Mouse (Mus musculus) kidney, postnatal 0 days (tissue): Measurements from ENCODE around the gene Cops4. TPM values are rescaled to one million over a fixed set of nuclear protein-coding genes. Genes with fewer than 3 reads are reported as not detected.

Experiments
- ATAC-seq: fragments of 200-750 bp; cut with Nextera tagmentation; replicated peaks from 2 replicates; pipeline ENCODE4 v1.8.0; 2017; ENCODE audit warnings: low read depth, moderate number of reproducible peaks, moderate TSS enrichment, moderate library complexity; ENCODE audit not compliant: low FRiP score
- DNase-seq: peaks from one replicate; pipeline ENCODE4 v3.0.0-alpha.2; 2016; ENCODE audit warnings: low spot score
- H3K27ac ChIP-seq: fragments of 300-500 bp; sonication (generic); 2 replicates; pipeline ENCODE4 v1.5.1; 2014; ENCODE audit warnings: mild to moderate bottlenecking
- H3K27me3 ChIP-seq: fragments of 300-500 bp; sonication (generic); 2 replicates; pipeline ENCODE4 v1.6.1; 2014; ENCODE audit warnings: low read length, mixed read lengths; ENCODE audit not compliant: insufficient read depth
- H3K36me3 ChIP-seq: fragments of 300-500 bp; sonication (generic); 2 replicates; pipeline ENCODE4 v1.6.1; 2014; ENCODE audit warnings: low read length, mixed read lengths; ENCODE audit not compliant: insufficient read depth
- H3K4me1 ChIP-seq: fragments of 300-500 bp; sonication (generic); replicated peaks from 2 replicates; pipeline ENCODE4 v1.6.1; 2014; ENCODE audit warnings: antibody characterized with exemption, low read length, mixed read lengths; ENCODE audit not compliant: insufficient read depth
- H3K4me2 ChIP-seq: fragments of 300-500 bp; sonication (generic); 2 replicates; pipeline ENCODE4 v1.6.1; 2014; ENCODE audit warnings: mild to moderate bottlenecking, low read length, moderate library complexity, mixed read lengths
- H3K4me3 ChIP-seq: fragments of 300-500 bp; sonication (generic); replicated peaks from 2 replicates; pipeline ENCODE4 v1.5.1; 2014; ENCODE audit warnings: low read depth, low read length
- H3K9ac ChIP-seq: fragments of 300-500 bp; sonication (generic); 2 replicates; pipeline ENCODE4 v1.6.1; 2014; ENCODE audit warnings: low read depth, low read length
- H3K9me3 ChIP-seq: fragments of 300-500 bp; sonication (generic); replicated peaks from 2 replicates; pipeline ENCODE4 v1.6.1; 2016; ENCODE audit warnings: low read length, inconsistent platforms, mixed read lengths
- CTCF ChIP-seq: IDR thresholded peaks from 2 replicates; pipeline ENCODE4 v1.5.1; 2016; ENCODE audit warnings: antibody characterized with exemption, low read depth, mild to moderate bottlenecking, moderate library complexity
- WGBS: fragments of 180-500 bp; shearing (Covaris S2); extraction: QIAGEN DNeasy Blood & Tissue Kit; methylation state at CpG from one replicate; pipeline ENCODE4 v1.1.7; 2014; 5-methylcytosine and 5-hydroxymethylcytosine counted together
- polyA plus RNA-seq: library from polyadenylated mRNA; unstranded; fragments of >200 nt; fragmentation: Nextera tagmentation; extraction: Ambion mirVana; gene quantifications from 2 replicates; pipeline ENCODE4 v1.2.1, GENCODE M21; 2015

Cops4 gene
- polyA plus RNA-seq, 1 experiment from 2014 or later, result 142 TPM

GRCm38 (mm10) chr5:100550151-100550550, 32.0 kb downstream of the Cops4 start:
- Histone ChIP-seq H3K4me1 (no peaks in the 10 kb centered on the region), H3K27ac (no peak overlapping the region), H3K27me3 (no peaks in the 10 kb centered on the region), H3K9ac (no peak overlapping the region), H3K36me3 (peaks cover 24% of the 10 kb centered on the region), H3K9me3 (no peaks in the 10 kb centered on the region), H3K4me3 (no peak overlapping the region), H3K4me2 (no peak overlapping the region)
- ATAC-seq, result no peak
- no peak for TF ChIP-seq CTCF
- WGBS, result 93% methylated on average over 1 of the region's 1 CpGs
- DNase-seq, result no peak

DNA sequence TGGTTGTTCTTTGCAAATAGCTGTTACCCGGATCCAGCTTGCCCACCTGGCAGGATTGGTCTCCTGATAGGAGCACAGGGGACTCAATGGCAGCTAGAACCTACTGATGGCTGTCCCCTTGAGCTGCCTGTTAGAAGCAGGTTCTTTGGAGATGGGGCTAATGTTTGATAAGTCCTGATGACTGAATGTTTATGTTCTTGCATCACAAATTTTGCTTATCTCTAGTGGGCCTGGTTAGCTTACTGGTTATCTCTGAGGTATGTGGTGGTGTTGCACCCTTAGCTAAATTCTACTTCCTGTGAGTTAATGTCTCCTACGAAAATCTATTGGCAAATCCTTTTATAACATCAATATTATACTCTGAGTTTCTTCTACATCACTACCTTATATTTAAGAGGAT, 33.8 kb downstream of the Cops4 start:
- Histone ChIP-seq H3K27me3 (no peaks in the 10 kb centered on the region), H3K4me2 (no peak overlapping the region), H3K9me3 (no peaks in the 10 kb centered on the region), H3K4me1 (no peaks in the 10 kb centered on the region), H3K9ac (no peak overlapping the region), H3K27ac (no peak overlapping the region), H3K36me3 (peaks cover 19% of the 10 kb centered on the region; the same call in 1 of the 2 replicates), H3K4me3 (no peak overlapping the region)
- TF ChIP-seq CTCF, result no peak
- DNase-seq, result no peak
- 78% methylated on average over 2 of the region's 2 CpGs for WGBS
- no peak for ATAC-seq

DNA sequence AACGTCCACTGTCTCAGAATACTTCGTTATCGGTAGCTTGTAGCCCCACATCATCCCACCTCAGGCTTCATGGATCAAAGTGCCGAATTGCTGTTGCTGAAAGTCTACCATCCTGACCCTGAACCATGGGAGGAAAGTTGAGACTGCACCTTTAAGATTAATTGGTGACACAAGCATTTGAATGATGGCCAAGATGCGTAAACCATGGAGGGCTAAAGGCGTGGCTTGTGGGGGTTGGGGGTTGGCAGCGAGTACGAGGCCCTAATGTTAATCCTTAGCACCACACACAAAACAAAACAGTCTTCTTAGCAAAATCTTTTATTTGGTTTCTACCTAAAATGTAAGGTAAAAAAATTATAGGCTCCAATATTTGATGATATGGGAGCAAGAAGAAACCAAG, 35.3 kb downstream of the Cops4 start:
- Histone ChIP-seq H3K36me3 (peaks cover 7% of the 10 kb centered on the region; the same call in 1 of the 2 replicates), H3K4me1 (no peaks in the 10 kb centered on the region; the same call in 1 of the 2 replicates), H3K27ac (no peak overlapping the region), H3K27me3 (no peaks in the 10 kb centered on the region), H3K4me3 (no peak overlapping the region), H3K4me2 (no peak overlapping the region), H3K9ac (no peak overlapping the region), H3K9me3 (no peaks in the 10 kb centered on the region)
- DNase-seq, result no peak
- 21% methylated on average over 8 of the region's 8 CpGs for WGBS
- TF ChIP-seq CTCF, result no peak
- no peak for ATAC-seq

- H3K9me3 ChIP-seq, result no peaks in the 10 kb centered on the region
- no peak for TF ChIP-seq CTCF
- DNase-seq (no peak), ATAC-seq (no peak)
- H3K4me2 ChIP-seq, result no peak overlapping the region
- H3K9ac ChIP-seq, result no peak overlapping the region
- WGBS, result 61% methylated on average over 14 of the region's 14 CpGs
- H3K36me3 ChIP-seq, result no peaks in the 10 kb centered on the region
- no peaks in the 10 kb centered on the region; the same call in 1 of the 2 replicates for H3K4me1 ChIP-seq
- no peak overlapping the region for H3K4me3 ChIP-seq
- H3K27me3 ChIP-seq, result no peaks in the 10 kb centered on the region
- no peak overlapping the region for H3K27ac ChIP-seq
These were observed 38.9 kb downstream of the Cops4 start for GRCm38 (mm10) chr5:100557019-100557418.

- Histone ChIP-seq H3K4me2 (no peak overlapping the region), H3K9me3 (no peaks in the 10 kb centered on the region), H3K27me3 (no peaks in the 10 kb centered on the region), H3K27ac (no peak overlapping the region), H3K9ac (no peak overlapping the region), H3K4me3 (no peak overlapping the region), H3K4me1 (no peaks in the 10 kb centered on the region; the same call in 1 of the 2 replicates), H3K36me3 (no peaks in the 10 kb centered on the region)
- ATAC-seq (no peak), DNase-seq (peak; percentile 51)
- WGBS, result 35% methylated on average over 9 of the region's 9 CpGs
- TF ChIP-seq CTCF, result no peak
These were observed 39.4 kb downstream of the Cops4 start for GRCm38 (mm10) chr5:100557537-100557936.

- ATAC-seq (no peak), DNase-seq (no peak)
- TF ChIP-seq CTCF, result peak; percentile 40
- no peaks in the 10 kb centered on the region for H3K9me3 ChIP-seq
- no peaks in the 10 kb centered on the region for H3K36me3 ChIP-seq
- no peaks in the 10 kb centered on the region; the same call in 1 of the 2 replicates for H3K4me1 ChIP-seq
- H3K27me3 ChIP-seq, result no peaks in the 10 kb centered on the region
- H3K27ac ChIP-seq, result no peak overlapping the region
- H3K4me3 ChIP-seq, result no peak overlapping the region
- H3K9ac ChIP-seq, result no peak overlapping the region
- WGBS, result 74% methylated on average over 3 of the region's 3 CpGs
- no peak overlapping the region for H3K4me2 ChIP-seq
These were observed 40.7 kb downstream of the Cops4 start for GRCm38 (mm10) chr5:100558783-100559182.

GRCm38 (mm10) chr5:100559357-100559756, 41.2 kb downstream of the Cops4 start:
- H3K9ac ChIP-seq, result no peak overlapping the region
- DNase-seq (no peak), ATAC-seq (no peak)
- no peaks in the 10 kb centered on the region for H3K36me3 ChIP-seq
- WGBS, result 96% methylated on average over 7 of the region's 7 CpGs
- TF ChIP-seq CTCF, result no peak
- H3K4me3 ChIP-seq, result no peak overlapping the region
- no peaks in the 10 kb centered on the region; the same call in 1 of the 2 replicates for H3K4me1 ChIP-seq
- no peak overlapping the region for H3K27ac ChIP-seq
- no peaks in the 10 kb centered on the region for H3K9me3 ChIP-seq
- no peaks in the 10 kb centered on the region for H3K27me3 ChIP-seq
- no peak overlapping the region for H3K4me2 ChIP-seq
